16 mouse cellular contexts compared by ENCODE assay signal in genomic region chr9:117435856-117436255, GRCm38 (mm10).
DNase-seq lines count a peak whose midpoint lies in the region; ATAC-seq lines count a peak whose summit lies in the region.
"Had no signal": no experiment of that assay in that cellular context is flagged by ENCODE, and none has a peak within 500 bp of the region (broad histone marks: within the 10 kb centered on the region; RNA-seq: fewer than 3 reads in every experiment).

No protein-coding gene starts in this region.

- H3K4me3 ChIP-seq in kidney, embryonic 16.5 days (ENCODE audit: low read length), result no peak overlapping the region
- H3K4me3 ChIP-seq: embryonic facial prominence, embryonic 15.5 days; heart, embryonic 15.5 days; kidney, embryonic 15.5 days; limb, embryonic 12.5 days; megakaryocyte, embryonic 14.5 days; myocyte had no signal

- peaks cover 5% of the 10 kb centered on the region for H3K9me3 ChIP-seq in kidney, embryonic 16.5 days (ENCODE audit: low read length)
- H3K9me3 ChIP-seq: kidney, embryonic 15.5 days had no signal

- ATAC-seq in kidney, embryonic 16.5 days (ENCODE audit: low FRiP score, low TSS enrichment), result no peak
- ATAC-seq: forebrain, embryonic 16.5 days had no signal

- H3K4me2 ChIP-seq in kidney, embryonic 16.5 days (replicated peaks; ENCODE audit: low read depth, low read length), result no peak overlapping the region
- H3K4me2 ChIP-seq: embryonic facial prominence, embryonic 15.5 days; heart, embryonic 15.5 days; kidney, embryonic 15.5 days; limb, embryonic 12.5 days had no signal

- no peaks in the 10 kb centered on the region for H3K27me3 ChIP-seq in kidney, embryonic 16.5 days (ENCODE audit: insufficient read depth, low read length)
- H3K27me3 ChIP-seq: embryonic facial prominence, embryonic 15.5 days; heart, embryonic 15.5 days; kidney, embryonic 15.5 days; limb, embryonic 12.5 days; megakaryocyte, embryonic 14.5 days had no signal

- DNase-seq in heart, adult 11 months, result peak; percentile 55
- no peak for DNase-seq in heart, postnatal 4 days
- DNase-seq in MN1 (ENCODE audit: low spot score), result peak; percentile 51
- peak; percentile 19 to 53 for DNase-seq in layer of hippocampus, adult 18-20 months (ENCODE audit: low spot score in 2 of 2)
- peak; percentile 26 to 55 for DNase-seq in left cerebral cortex, postnatal 14 days (ENCODE audit: low spot score in 2 of 2)
- DNase-seq in lung, postnatal 14 days, result no peak
- DNase-seq in lung, postnatal 25 days (ENCODE audit: low spot score), result no peak
- DNase-seq: cerebellum, postnatal 25 days had no signal

- H3K4me1 ChIP-seq in kidney, embryonic 16.5 days (ENCODE audit: insufficient read depth, low read length), result no peaks in the 10 kb centered on the region
- H3K4me1 ChIP-seq: embryonic facial prominence, embryonic 15.5 days; heart, embryonic 15.5 days; kidney, embryonic 15.5 days; limb, embryonic 12.5 days; megakaryocyte, embryonic 14.5 days had no signal

- H3K36me3 ChIP-seq in kidney, embryonic 16.5 days (ENCODE audit: insufficient read depth, low read length), result no peaks in the 10 kb centered on the region
- H3K36me3 ChIP-seq: embryonic facial prominence, embryonic 15.5 days; heart, embryonic 15.5 days; kidney, embryonic 15.5 days; limb, embryonic 12.5 days had no signal

- H3K9ac ChIP-seq in kidney, embryonic 16.5 days (replicated peaks; ENCODE audit: low read length), result no peak overlapping the region
- H3K9ac ChIP-seq: embryonic facial prominence, embryonic 15.5 days; heart, embryonic 15.5 days; kidney, embryonic 15.5 days; limb, embryonic 12.5 days had no signal

- intact Hi-C loops in left cerebral cortex, postnatal 14 days (cut with DNase I), result no loop called here

- WGBS in kidney, embryonic 16.5 days, result 73% methylated on average over 2 of the region's 2 CpGs

- H3K27ac ChIP-seq in kidney, embryonic 16.5 days (ENCODE audit: low read length), result no peak overlapping the region
- H3K27ac ChIP-seq: embryonic facial prominence, embryonic 15.5 days; heart, embryonic 15.5 days; kidney, embryonic 15.5 days; limb, embryonic 12.5 days had no signal

Comparison
In these comparisons a context has a peak if more than half of its experiments do, and no peak if none do; other contexts are left out.
1. DNase-seq: peak in heart, adult 11 months (single experiment), MN1 (single experiment), layer of hippocampus, adult 18-20 months (2 of 2) and left cerebral cortex, postnatal 14 days (2 of 2); none in heart, postnatal 4 days (single experiment), lung, postnatal 14 days (single experiment) and lung, postnatal 25 days (single experiment).